Mouse (Mus musculus) CH12.LX (cell line): Measurements from ENCODE around the gene Tspyl3. TPM values are rescaled to one million over a fixed set of nuclear protein-coding genes. Genes with fewer than 3 reads are reported as not detected.

Experiments used
- DNase-seq: peaks from one replicate; pipeline ENCODE4 v3.0.0-alpha.2; 2013; ENCODE audit errors: extremely low read depth
- H3K27ac ChIP-seq: 2 replicates; pipeline ENCODE4 v1.5.1; 2012; ENCODE audit warnings: low read depth, mild to moderate bottlenecking, control low read depth, moderate library complexity; ENCODE audit not compliant: insufficient read depth
- H3K27me3 ChIP-seq: replicated peaks from 2 replicates; pipeline ENCODE3; 2012; ENCODE audit warnings: inconsistent platforms
- H3K36me3 ChIP-seq, 2 experiments: replicated peaks in 1 of 2; 2 replicates each; pipeline versions ENCODE3 to v1.6.1; 2012; ENCODE audit warnings: inconsistent platforms in 1 of 2, low read length in 1 of 2, mild to moderate bottlenecking in 1 of 2, mixed read lengths in 1 of 2, moderate library complexity in 1 of 2; ENCODE audit not compliant: control insufficient read depth in 1 of 2, insufficient read depth in 1 of 2
- H3K4me1 ChIP-seq, 2 experiments: 2 replicates each; pipeline ENCODE4 v1.6.1; 2012; ENCODE audit warnings: inconsistent platforms in 1 of 2, moderate library complexity in 1 of 2; ENCODE audit not compliant: insufficient read depth in 2 of 2, control insufficient read depth in 1 of 2
- H3K4me2 ChIP-seq: 2 replicates; pipeline ENCODE4 v1.6.1; 2012; ENCODE audit warnings: low read depth, mild to moderate bottlenecking, control low read depth; ENCODE audit not compliant: poor library complexity, insufficient read depth, severe bottlenecking
- H3K4me3 ChIP-seq, 3 experiments: fragments of 150-350 bp in 1 of 3; sonication (generic) in 1 of 3; replicated peaks in 1 of 3; 2 replicates each; pipeline versions ENCODE3 to v1.5.1; 2011 to 2012; ENCODE audit warnings: low read depth in 2 of 3, low read length in 2 of 3, mild to moderate bottlenecking in 2 of 3, moderate library complexity in 2 of 3, control low read depth in 1 of 3, improper control_type of control experiment in 1 of 3, inconsistent platforms in 1 of 3, mixed read lengths in 1 of 3; ENCODE audit not compliant: poor library complexity in 1 of 3
- H3K79me2 ChIP-seq: replicated peaks from 2 replicates; pipeline ENCODE4 v1.6.1; 2012; ENCODE audit warnings: mild to moderate bottlenecking, moderate library complexity; ENCODE audit not compliant: control insufficient read depth, poor library complexity, insufficient read depth, severe bottlenecking; ENCODE audit errors: extremely low read depth
- H3K9ac ChIP-seq: 2 replicates; pipeline ENCODE4 v1.6.1; 2012; ENCODE audit warnings: low read depth, mild to moderate bottlenecking, control low read depth, moderate library complexity; ENCODE audit not compliant: insufficient read depth
- H3K9me3 ChIP-seq: replicated peaks from 2 replicates; pipeline ENCODE3; 2012; ENCODE audit warnings: low read length, inconsistent platforms, mixed read lengths
- BHLHE40 ChIP-seq: IDR thresholded peaks from 2 replicates; pipeline ENCODE4 v1.6.1; 2011; ENCODE audit warnings: mild to moderate bottlenecking, low read depth, low read length, improper control_type of control experiment
- CHD1 ChIP-seq: IDR thresholded peaks from 2 replicates; pipeline ENCODE4 v1.6.1; 2012; ENCODE audit warnings: low read depth, low read length, improper control_type of control experiment, inconsistent platforms
- CHD2 ChIP-seq: IDR thresholded peaks from 2 replicates; pipeline ENCODE4 v1.6.1; 2011; ENCODE audit warnings: low read length, improper control_type of control experiment
- CTCF ChIP-seq, 2 experiments: IDR thresholded peaks in 1 of 2; conservative IDR thresholded peaks in 1 of 2; 2 replicates each; pipeline ENCODE4 v1.5.1; 2011 to 2012; ENCODE audit warnings: low read depth in 2 of 2, low read length in 2 of 2, improper control_type of control experiment in 1 of 2, inconsistent platforms in 1 of 2, mild to moderate bottlenecking in 1 of 2, moderate library complexity in 1 of 2
- E2F4 ChIP-seq: IDR thresholded peaks from 2 replicates; pipeline ENCODE4 v1.6.1; 2011; ENCODE audit warnings: low read depth, low read length, improper control_type of control experiment; ENCODE audit not compliant: insufficient replicate concordance
- EP300 ChIP-seq: IDR thresholded peaks from 2 replicates; pipeline ENCODE4 v1.6.1; 2011; ENCODE audit warnings: low read length, improper control_type of control experiment
- ETS1 ChIP-seq: conservative IDR thresholded peaks from 2 replicates; pipeline ENCODE4 v1.6.1; 2012; ENCODE audit warnings: low read depth, mild to moderate bottlenecking, inconsistent platforms, low read length, improper control_type of control experiment, moderate library complexity
- GABPA ChIP-seq: IDR thresholded peaks from 2 replicates; pipeline ENCODE4 v1.6.1; 2012; ENCODE audit warnings: low read depth, low read length, improper control_type of control experiment, inconsistent platforms; ENCODE audit not compliant: insufficient replicate concordance
- HCFC1 ChIP-seq: IDR thresholded peaks from 2 replicates; pipeline ENCODE4 v1.6.1; 2012; ENCODE audit warnings: low read depth, mild to moderate bottlenecking, inconsistent platforms, low read length, improper control_type of control experiment
- IRF4 ChIP-seq: IDR thresholded peaks from 2 replicates; pipeline ENCODE4 v1.6.1; 2014; ENCODE audit warnings: low read depth, mild to moderate bottlenecking, inconsistent platforms, low read length, improper control_type of control experiment
- JUN ChIP-seq: IDR thresholded peaks from 2 replicates; pipeline ENCODE4 v1.6.1; 2011; ENCODE audit warnings: low read depth, mild to moderate bottlenecking, low read length, improper control_type of control experiment, moderate library complexity; ENCODE audit not compliant: insufficient read depth
- KAT2A ChIP-seq: IDR thresholded peaks from 2 replicates; pipeline ENCODE4 v1.6.1; 2012; ENCODE audit warnings: low read length, improper control_type of control experiment, inconsistent platforms; ENCODE audit not compliant: insufficient replicate concordance
- MAX ChIP-seq: IDR thresholded peaks from 2 replicates; pipeline ENCODE4 v1.6.1; 2011; ENCODE audit warnings: low read length, improper control_type of control experiment
- MAZ ChIP-seq: IDR thresholded peaks from 2 replicates; pipeline ENCODE4 v1.6.1; 2012; ENCODE audit warnings: low read depth, mild to moderate bottlenecking, inconsistent platforms, low read length, improper control_type of control experiment, moderate library complexity
- MEF2A ChIP-seq: IDR thresholded peaks from 2 replicates; pipeline ENCODE4 v1.6.1; 2014; ENCODE audit warnings: low read depth, mild to moderate bottlenecking, inconsistent platforms, low read length, improper control_type of control experiment, borderline replicate concordance
- NELFE ChIP-seq: IDR thresholded peaks from 2 replicates; pipeline ENCODE4 v1.6.1; 2011; ENCODE audit warnings: low read depth, low read length, improper control_type of control experiment
- POLR2A ChIP-seq: IDR thresholded peaks from 2 replicates; pipeline ENCODE4 v1.6.1; 2011; ENCODE audit warnings: low read depth, mild to moderate bottlenecking, improper control_type of control experiment, low read length
- POLR2AphosphoS2 ChIP-seq: IDR thresholded peaks from 2 replicates; pipeline ENCODE4 v1.6.1; 2011; ENCODE audit warnings: low read depth, low read length, improper control_type of control experiment
- RAD21 ChIP-seq: IDR thresholded peaks from 2 replicates; pipeline ENCODE4 v1.6.1; 2011; ENCODE audit warnings: low read depth, mild to moderate bottlenecking, low read length, improper control_type of control experiment, moderate library complexity
- RCOR1 ChIP-seq: conservative IDR thresholded peaks from 2 replicates; pipeline ENCODE4 v1.6.1; 2012; ENCODE audit warnings: low read depth, mild to moderate bottlenecking, inconsistent platforms, low read length, improper control_type of control experiment
- SIN3A ChIP-seq: IDR thresholded peaks from 2 replicates; pipeline ENCODE4 v1.6.1; 2012; ENCODE audit warnings: low read length, improper control_type of control experiment, inconsistent platforms
- SMC3 ChIP-seq: IDR thresholded peaks from 2 replicates; pipeline ENCODE4 v1.6.1; 2011; ENCODE audit warnings: low read depth, low read length, improper control_type of control experiment
- TBP ChIP-seq: conservative IDR thresholded peaks from 2 replicates; pipeline ENCODE4 v1.6.1; 2011; ENCODE audit warnings: low read depth, low read length, improper control_type of control experiment
- TCF12 ChIP-seq: IDR thresholded peaks from 2 replicates; pipeline ENCODE4 v1.6.1; 2014; ENCODE audit warnings: low read depth, mild to moderate bottlenecking, inconsistent platforms, low read length, improper control_type of control experiment
- UBTF ChIP-seq: IDR thresholded peaks from 2 replicates; pipeline ENCODE4 v1.6.1; 2012; ENCODE audit warnings: low read depth, mild to moderate bottlenecking, inconsistent platforms, low read length, improper control_type of control experiment, moderate library complexity
- USF2 ChIP-seq: conservative IDR thresholded peaks from 2 replicates; pipeline ENCODE4 v1.6.1; 2011; ENCODE audit warnings: low read depth, low read length, improper control_type of control experiment
- ZC3H11A ChIP-seq: IDR thresholded peaks from 2 replicates; pipeline ENCODE4 v1.6.1; 2012; ENCODE audit warnings: low read depth, mild to moderate bottlenecking, inconsistent platforms, low read length, improper control_type of control experiment
- ZKSCAN1 ChIP-seq: IDR thresholded peaks from 2 replicates; pipeline ENCODE4 v1.6.1; 2012; ENCODE audit warnings: low read depth, inconsistent platforms, low read length, improper control_type of control experiment, borderline replicate concordance
- dilution Hi-C: fragments of 300-500 bp; cut with MboI; formaldehyde crosslinking; loops from 2 replicates; pipeline ENCODE4 v1.14.3; 2020; ENCODE audit warnings: low sequenced_read_pairs; ENCODE audit not compliant: extremely low pct_unique_long_range_greater_than_20kb, extremely low pct_ligation_motif_present
- in situ Hi-C: fragments of 300-500 bp; cut with MboI; formaldehyde crosslinking; loops from 3 replicates; pipeline ENCODE4 v1.14.3; 2019; ENCODE audit warnings: low sequenced_read_pairs, low pct_ligation_motif_present, low pct_unique_long_range_greater_than_20kb, mixed read lengths
- polyA plus RNA-seq: library from polyadenylated mRNA; unstranded; fragments of >175 nt; gene quantifications from 2 replicates; pipeline ENCODE4 v1.2.1, GENCODE M21; 2012; ENCODE audit warnings: low read depth; ENCODE audit not compliant: insufficient read length
- total RNA-seq, 2 experiments: library from RNA; depleted of rRNA; stranded (reverse); fragments of 300-350 nt in 1 of 2; fragments of >200 nt in 1 of 2; gene quantifications; 2 replicates each; pipeline ENCODE4 v1.2.3; 2012 to 2014

Tspyl3 gene
- total and polyA plus RNA-seq, 3 experiments: 9.6 to 16.5 (median 12.1) TPM

GRCm38 (mm10) chr2:153199114-153199513 lies 26.1 kb downstream of the Tspyl3 start:
- in situ Hi-C loops: no loop called here
- peak; percentile 19 for DNase-seq
- dilution Hi-C loops: no loop called here
- peaks cover 60 to 82% of the 10 kb centered on the region in 2 experiments for H3K36me3 ChIP-seq
- TF ChIP-seq MEF2A: no peak
- TF ChIP-seq CHD1: no peak
- TF ChIP-seq JUN: no peak
- TF ChIP-seq NELFE: no peak
- no peak for TF ChIP-seq POLR2A
- no peak for TF ChIP-seq USF2
- TF ChIP-seq ZC3H11A: no peak
- no peak for TF ChIP-seq TBP
- TF ChIP-seq HCFC1: no peak
- TF ChIP-seq ETS1: no peak
- no peak for TF ChIP-seq MAZ
- no peak for TF ChIP-seq SMC3
- no peak for TF ChIP-seq CTCF (conservative IDR thresholded peaks at IDR 0.05 in 1 of 2, IDR thresholded peaks at IDR 0.05 in 1 of 2; ENCODE audit: low read depth in 2 of 2, low read length in 2 of 2)
- TF ChIP-seq GABPA: no peak
- TF ChIP-seq ZKSCAN1: no peak
- TF ChIP-seq KAT2A: no peak
- H3K4me1 ChIP-seq: peaks cover 9 to 34% of the 10 kb centered on the region in 2 experiments
- H3K4me2 ChIP-seq: no peak overlapping the region
- H3K79me2 ChIP-seq: no peaks in the 10 kb centered on the region
- no peaks in the 10 kb centered on the region for H3K27me3 ChIP-seq
- peaks cover 3% of the 10 kb centered on the region for H3K9me3 ChIP-seq
- no peak overlapping the region for H3K9ac ChIP-seq
- H3K4me3 ChIP-seq: no peak overlapping the region
- no peak overlapping the region for H3K27ac ChIP-seq

GRCm38 (mm10) chr2:153198485-153198884 lies 26.8 kb downstream of the Tspyl3 start:
- H3K4me1 ChIP-seq: peaks cover 9 to 32% of the 10 kb centered on the region in 2 experiments
- no peak overlapping the region for H3K4me3 ChIP-seq
- peak; percentile 75 for DNase-seq
- dilution Hi-C loops: no loop called here
- H3K9me3 ChIP-seq: peaks cover 3% of the 10 kb centered on the region
- peaks cover 55 to 79% of the 10 kb centered on the region in 2 experiments for H3K36me3 ChIP-seq
- no peaks in the 10 kb centered on the region for H3K79me2 ChIP-seq
- H3K4me2 ChIP-seq: peak overlapping the region; percentile 11; the same call in 1 of the 2 replicates
- no peak overlapping the region for H3K9ac ChIP-seq
- in situ Hi-C loops: no loop called here
- no peaks in the 10 kb centered on the region for H3K27me3 ChIP-seq
- TF ChIP-seq NELFE: no peak
- no peak for TF ChIP-seq UBTF
- TF ChIP-seq IRF4: no peak
- no peak for TF ChIP-seq CHD1
- no peak for TF ChIP-seq TBP
- TF ChIP-seq ETS1: peak; percentile 67
- no peak; the same call in 1 of the 2 replicates for TF ChIP-seq TCF12
- no peak for TF ChIP-seq E2F4
- TF ChIP-seq HCFC1: no peak
- TF ChIP-seq BHLHE40: peak; percentile 43
- TF ChIP-seq SIN3A: peak; percentile 34
- peak; percentile 55 for TF ChIP-seq EP300
- TF ChIP-seq RAD21: no peak
- TF ChIP-seq ZC3H11A: no peak
- TF ChIP-seq CHD2: 0 out of 2 replicates have a peak, but pooled peaks have one; percentile 34
- TF ChIP-seq CTCF (conservative IDR thresholded peaks at IDR 0.05 in 1 of 2, IDR thresholded peaks at IDR 0.05 in 1 of 2; ENCODE audit: low read depth in 2 of 2, low read length in 2 of 2): no peak
- peak; percentile 51; the same call in 1 of the 2 replicates for TF ChIP-seq MAX
- 0 out of 2 replicates have a peak, but pooled peaks have one; percentile 29 for TF ChIP-seq RCOR1
- no peak for TF ChIP-seq POLR2AphosphoS2
- H3K27ac ChIP-seq: peak overlapping the region; percentile 20; the same call in 1 of the 2 replicates
